Mouse (Mus musculus): ENCODE data around the gene Wdr18.

- TF ChIP-seq GATA1 (IDR thresholded peaks at IDR 0.05; ENCODE audit: borderline replicate concordance, low read length) (no peak), FLI1 (IDR thresholded peaks at IDR 0.05; ENCODE audit: low read length) (no peak)
These were observed 23.7 kb downstream of the Wdr18 start for GRCm38 (mm10) chr10:79983670-79984069.
